Mouse (Mus musculus) urinary bladder, adult 2 months (tissue): Measurements from ENCODE around the gene Cd248. TPM values are rescaled to one million over a fixed set of nuclear protein-coding genes. Genes with fewer than 3 reads are reported as not detected.

Experiments
- DNase-seq: peaks from one replicate; pipeline ENCODE4 v3.0.0; 2022; ENCODE audit warnings: low spot score
- polyA plus RNA-seq: library from polyadenylated mRNA; depleted of rRNA; stranded (reverse); fragments of >200 nt; gene quantifications from 2 replicates; pipeline ENCODE4 v1.2.3, GENCODE M21; 2012; rRNA removed

Gene Cd248
- 77.2 and 103 TPM in 2 replicates for polyA plus RNA-seq

DNA sequence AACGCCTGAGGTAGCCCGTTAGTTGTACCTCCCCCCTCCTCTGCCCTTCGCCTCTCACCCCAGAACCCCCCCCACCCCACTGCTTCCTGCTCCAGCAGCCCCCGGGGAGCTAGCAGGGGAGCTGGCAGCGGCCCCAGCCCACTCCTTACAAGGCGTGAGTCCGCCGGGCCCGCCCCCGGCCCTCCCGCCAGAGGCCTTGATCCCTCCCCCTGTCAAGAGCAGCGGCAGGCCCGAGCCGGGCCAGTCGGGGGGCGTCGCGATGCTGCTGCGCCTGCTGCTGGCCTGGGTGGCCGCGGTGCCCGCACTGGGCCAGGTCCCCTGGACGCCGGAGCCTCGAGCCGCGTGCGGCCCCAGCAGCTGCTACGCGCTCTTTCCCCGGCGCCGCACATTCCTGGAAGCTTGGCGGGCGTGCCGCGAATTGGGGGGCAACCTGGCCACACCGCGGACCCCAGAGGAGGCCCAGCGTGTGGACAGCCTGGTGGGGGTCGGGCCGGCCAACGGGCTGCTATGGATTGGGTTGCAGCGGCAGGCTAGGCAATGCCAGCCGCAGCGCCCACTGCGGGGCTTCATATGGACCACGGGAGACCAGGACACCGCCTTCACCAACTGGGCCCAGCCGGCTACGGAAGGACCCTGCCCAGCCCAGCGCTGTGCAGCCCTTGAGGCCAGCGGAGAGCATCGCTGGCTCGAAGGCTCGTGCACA, at the start of gene Cd248:
TSS of gene Cd248 (plus strand) at position 212 of the 703 bp plus-strand sequence.
- DNase-seq = no peak

DNA sequence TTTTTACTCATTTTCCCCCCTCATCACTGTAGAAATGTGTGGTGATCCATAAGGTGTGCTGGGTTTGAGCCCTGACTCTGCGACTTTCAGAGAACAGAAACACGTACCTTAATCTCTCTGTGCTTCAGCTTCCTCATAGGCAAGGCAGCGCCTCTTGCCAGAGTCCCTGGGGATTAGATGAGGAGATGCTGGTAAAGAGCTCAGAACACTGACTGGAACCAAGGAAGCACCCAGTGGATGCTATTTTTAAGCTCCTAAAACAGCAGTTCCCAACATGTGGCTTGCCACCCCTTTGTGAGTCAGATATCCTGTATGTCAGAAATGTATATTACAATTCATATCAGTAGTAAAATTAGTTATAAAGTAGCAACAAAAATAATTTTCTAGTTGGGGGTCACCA, 49.7 kb upstream of the Cd248 start:
- no peak for DNase-seq

DNA sequence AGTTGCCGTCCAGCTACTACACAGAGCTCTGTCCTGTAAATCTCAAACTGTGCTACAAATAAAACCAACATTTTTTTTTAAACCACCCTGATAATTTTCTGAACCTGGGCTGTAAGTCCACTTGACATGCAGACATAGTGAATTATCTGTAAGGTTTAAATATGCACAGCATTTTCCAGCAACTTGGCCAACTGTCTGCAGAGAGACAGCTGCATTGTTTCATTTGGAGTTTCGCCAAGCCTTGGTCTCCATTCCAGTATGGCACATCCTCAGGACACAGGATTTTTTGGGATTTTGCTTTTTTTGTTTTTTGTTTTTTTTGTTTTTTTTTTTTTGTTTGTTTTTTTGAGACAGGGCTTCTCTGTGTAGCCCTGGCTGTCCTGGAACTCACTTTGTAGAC, 46.5 kb upstream of the Cd248 start:
- no peak for DNase-seq

DNA sequence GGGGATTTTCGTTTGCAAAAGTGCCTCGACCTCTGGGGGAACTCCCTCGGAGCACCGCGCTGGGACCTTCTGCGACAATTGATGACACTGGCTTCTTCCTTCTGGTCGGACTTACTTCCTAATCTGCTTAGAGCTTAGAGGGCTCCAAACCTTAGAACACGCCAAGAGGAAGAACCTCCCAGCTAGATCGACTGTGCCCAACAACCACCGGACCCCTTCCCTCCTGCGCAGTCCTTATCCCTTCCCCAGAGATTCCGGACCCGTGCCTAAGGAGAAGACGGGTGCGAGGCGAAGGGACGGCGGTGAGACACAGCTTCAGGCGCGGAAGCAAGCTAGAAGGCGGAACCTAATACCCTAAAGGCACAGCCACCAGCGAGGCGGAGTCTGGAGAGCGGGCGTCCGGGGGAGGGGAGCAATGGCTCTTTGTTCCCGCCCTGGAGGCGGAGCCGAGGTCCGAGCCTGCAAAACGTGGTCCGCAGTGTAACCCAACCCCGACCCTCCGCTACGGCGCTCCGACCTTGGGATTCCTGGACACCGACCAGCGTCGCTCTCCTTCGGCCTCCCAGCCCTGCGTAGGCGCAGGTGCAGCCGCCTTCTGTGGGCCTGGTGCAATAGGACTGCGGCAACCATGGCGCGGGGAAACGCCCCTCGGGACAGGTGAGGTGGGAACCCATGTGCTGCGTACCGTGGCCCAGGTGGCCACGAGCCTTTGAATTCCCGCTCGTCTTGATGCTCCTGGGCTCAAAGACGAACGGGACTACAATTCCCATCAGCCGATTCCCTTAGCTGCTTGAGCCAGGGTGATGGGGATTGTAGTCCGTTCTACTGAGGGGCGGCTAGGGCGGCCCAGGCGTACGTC, 44.0 kb upstream of the Cd248 start, which contains the start of gene Slc29a2:
TSS of gene Slc29a2 (plus strand) at position 240 of the 859 bp plus-strand sequence.
- peak; percentile 75 for DNase-seq

DNA sequence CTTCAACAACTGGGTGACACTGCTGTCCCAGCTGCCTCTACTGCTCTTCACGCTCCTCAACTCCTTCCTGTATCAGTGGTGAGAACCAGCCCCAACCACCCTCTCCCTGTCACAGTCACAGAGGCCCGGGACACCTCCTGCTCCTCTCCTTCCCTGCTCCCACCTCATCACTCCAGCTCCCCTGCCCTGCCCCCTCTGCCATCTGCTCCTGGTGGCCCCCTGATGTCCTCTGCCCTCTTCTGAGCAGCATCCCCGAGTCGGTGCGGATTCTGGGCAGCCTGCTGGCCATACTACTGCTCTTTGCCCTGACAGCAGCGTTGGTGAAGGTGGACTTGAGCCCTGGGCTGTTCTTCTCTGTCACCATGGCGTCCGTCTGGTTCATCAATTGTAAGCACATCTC, 41.8 kb upstream of the Cd248 start:
- no peak for DNase-seq

DNA sequence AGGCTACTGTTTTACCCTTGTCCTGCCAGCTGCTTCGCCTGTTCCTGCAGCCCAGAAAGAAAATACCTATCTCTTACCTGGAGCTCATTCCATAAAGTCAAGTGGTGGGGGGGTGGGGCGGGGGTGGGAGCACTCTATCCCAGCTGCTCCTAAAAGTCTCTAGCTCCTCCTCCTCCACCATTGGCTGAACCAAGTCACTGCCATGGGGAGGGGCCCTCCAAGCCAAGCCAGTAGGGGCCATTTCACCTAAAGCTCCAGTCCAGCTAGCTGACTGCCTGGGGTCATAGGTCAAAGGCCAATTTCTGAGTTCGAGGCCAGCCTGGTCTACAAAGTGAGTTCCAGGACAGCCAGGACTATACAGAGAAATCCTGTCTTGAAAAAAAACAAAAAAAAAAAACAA, 35.2 kb upstream of the Cd248 start:
- no peak for DNase-seq

DNA sequence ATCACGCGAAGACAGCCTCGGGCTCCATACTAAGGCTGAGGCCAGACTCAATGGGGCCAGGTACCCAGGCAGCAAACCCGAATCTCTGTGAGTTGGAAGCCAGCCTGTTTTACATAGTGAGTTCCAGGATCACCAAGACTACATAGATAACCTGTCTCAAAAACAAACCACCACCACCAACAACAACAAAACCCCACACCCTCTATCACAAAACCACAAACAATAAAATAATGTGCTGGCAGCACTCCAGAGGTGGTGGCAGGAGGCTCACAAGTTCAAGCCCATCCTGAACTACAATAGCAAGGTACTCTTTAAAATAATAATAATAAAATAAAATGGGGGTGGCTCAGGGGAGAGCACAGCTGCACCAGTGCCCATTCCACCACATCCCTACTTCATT, 31.3 kb upstream of the Cd248 start:
- no peak for DNase-seq

DNA sequence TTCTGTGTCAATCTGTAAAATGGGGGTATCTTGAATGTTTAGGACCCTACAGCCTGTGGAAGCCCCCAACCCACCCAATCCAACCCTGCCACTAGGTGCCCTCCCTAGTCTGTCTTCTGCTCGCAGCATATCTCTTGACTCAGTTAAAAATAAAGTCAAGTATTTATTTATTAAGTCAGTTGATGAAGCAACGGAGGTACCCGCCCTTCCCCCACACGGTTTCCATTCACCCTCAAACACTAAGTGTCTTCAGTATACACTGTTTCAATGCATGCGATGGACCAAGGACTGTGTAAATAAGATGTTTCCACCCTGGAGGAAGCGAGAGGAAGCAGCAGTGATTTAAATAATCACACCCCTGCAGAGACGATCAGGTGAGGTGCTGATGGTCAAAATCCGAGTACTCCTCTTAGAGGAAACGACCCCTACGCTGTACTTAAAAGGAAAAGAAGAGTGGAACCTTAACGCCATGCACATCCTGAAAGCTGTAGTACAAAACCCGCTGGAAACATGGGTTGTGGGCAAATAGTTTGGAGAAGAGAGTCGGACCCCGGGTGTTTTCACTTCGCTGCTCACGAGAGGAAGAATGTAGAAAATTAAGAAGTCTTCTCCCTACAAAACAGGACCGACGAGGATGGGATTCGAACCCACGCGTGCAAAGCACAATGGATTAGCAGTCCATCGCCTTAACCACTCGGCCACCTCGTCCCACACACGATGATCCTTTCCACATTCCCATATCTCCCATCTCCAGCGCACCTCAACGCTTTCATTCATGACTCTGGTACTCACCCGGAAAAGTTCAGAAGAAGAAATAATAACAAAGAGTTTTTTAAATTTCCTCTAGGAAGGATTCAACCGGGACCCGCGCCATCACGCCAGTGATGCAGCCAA, 30.0 kb upstream of the Cd248 start:
- peak; percentile 53 for DNase-seq

DNA sequence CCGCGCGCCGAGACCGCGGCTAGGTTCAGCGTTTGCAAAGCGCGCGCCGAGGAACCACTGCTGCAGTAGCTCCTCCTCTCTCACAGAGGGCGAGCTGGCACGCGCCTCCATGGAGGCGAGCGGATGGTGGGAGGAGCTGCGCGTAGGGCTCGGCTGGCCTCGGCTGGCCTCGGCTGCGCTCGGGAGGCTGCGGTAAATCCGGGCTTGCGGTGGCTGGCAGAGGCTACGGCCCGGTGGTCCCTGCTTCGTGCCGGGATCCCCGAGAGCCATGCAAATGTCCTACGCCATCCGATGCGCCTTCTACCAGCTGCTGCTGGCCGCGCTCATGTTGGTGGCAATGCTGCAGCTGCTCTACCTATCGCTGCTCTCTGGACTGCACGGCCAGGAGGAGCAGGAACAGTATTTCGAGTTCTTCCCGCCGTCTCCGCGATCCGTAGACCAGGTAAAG, 29.1 kb upstream of the Cd248 start, which contains the start of the genes B4gat1 and AC124502.3:
TSS of gene B4gat1 (plus strand) at position 118 of the 448 bp plus-strand sequence.
TSS of gene AC124502.3 (plus strand) at position 183 of the 448 bp plus-strand sequence.
- DNase-seq = peak; percentile 69

DNA sequence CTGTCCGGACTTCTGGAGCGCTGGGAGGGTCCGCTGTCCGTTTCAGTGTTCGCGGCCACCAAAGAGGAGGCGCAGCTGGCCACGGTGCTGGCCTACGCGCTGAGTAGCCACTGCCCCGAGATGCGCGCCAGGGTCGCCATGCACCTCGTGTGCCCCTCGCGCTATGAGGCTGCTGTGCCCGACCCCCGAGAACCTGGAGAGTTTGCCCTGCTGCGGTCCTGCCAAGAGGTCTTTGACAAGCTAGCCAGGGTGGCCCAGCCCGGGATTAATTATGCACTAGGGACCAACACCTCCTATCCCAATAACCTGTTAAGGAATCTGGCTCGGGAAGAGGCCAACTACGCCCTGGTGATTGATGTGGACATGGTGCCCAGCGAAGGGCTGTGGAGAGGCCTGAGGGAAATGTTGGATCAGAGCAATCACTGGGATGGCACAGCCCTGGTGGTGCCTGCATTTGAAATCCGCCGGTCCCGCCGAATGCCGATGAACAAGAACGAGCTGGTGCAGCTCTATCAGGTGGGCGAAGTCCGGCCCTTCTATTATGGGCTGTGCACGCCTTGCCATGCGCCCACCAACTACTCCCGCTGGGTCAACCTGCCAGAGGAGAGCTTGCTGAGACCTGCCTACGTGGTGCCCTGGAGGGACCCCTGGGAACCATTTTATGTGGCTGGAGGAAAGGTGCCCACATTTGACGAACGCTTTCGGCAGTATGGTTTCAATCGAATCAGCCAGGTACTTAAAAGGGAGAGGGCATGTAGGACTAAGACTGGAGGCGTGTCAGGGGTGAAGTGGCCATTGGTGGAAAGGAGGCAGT, 28.4 kb upstream of the Cd248 start:
- DNase-seq = no peak

DNA sequence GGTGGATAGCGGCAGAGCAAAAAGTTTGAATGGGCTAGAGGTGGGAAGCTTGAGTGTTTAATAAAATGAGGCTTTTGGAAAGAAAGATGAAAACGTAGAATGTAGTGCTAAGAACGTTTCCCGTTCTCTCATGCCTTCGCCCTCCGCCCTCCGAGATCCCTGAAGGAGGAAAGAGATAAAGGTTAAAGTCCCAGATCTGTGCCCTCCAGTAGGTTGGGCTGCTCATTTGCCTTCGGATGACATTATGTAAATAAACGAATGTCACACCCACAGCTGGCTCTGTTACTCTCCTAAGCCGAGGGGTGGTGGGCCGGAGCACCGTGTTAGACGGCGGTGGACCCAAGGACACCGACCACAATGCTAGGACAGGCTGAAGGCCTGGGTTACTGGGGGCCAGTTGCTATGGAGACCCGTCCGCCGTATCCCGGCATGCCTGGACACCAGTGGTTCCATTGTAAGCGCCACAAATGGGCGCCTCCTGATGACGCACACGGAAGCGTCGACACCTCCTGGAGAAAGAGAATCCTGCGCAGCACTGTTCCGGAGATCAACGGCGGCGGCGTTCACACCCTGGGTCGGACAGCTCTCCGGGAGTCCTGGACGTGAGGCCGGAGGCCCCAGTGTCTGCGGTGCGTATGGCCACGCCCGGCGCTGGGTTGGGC, 26.9 kb upstream of the Cd248 start, which contains the start of gene Brms1:
TSS of gene Brms1 (plus strand) at position 493 of the 662 bp plus-strand sequence.
- peak; percentile 73 for DNase-seq

DNA sequence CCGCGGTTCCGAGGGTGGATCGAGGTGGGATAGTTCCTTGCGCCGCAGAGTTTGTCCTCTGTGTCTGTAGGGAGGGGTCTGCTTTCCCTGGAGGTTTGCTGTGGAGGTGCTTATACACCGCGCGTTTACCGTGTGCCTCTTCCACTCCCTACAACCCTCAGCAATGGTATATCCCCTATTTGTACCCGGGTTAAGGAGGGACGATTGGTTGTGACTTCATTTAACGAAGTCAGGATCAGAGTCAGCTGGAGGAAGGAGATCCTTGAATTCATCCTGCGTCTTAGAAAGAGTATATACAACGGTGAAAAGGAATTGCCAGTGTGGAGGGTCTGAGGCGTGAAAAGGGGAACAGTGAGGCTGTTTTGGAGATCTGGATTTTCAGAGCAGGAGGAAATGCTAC, 26.3 kb upstream of the Cd248 start:
- DNase-seq = no peak

DNA sequence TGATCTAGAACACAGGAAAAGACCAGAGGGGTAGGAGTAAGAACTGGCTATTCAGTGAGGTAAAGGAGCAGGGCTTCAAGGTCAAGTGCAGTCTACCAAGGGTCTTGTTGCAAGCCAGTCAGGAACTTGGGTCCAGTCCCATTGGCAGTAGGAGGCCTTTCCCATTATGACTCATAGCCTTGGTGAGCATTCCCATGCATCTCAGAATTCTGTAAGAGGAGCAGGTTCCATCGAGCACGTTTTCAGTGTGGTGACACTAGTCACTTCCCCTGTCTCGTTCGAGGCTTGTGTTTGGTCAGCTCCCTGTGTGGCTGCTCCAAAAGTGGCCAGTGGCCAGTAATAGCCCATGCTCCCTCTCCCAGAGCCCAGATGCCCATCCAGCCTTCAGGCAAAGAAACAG, 22.3 kb upstream of the Cd248 start:
- DNase-seq = no peak

DNA sequence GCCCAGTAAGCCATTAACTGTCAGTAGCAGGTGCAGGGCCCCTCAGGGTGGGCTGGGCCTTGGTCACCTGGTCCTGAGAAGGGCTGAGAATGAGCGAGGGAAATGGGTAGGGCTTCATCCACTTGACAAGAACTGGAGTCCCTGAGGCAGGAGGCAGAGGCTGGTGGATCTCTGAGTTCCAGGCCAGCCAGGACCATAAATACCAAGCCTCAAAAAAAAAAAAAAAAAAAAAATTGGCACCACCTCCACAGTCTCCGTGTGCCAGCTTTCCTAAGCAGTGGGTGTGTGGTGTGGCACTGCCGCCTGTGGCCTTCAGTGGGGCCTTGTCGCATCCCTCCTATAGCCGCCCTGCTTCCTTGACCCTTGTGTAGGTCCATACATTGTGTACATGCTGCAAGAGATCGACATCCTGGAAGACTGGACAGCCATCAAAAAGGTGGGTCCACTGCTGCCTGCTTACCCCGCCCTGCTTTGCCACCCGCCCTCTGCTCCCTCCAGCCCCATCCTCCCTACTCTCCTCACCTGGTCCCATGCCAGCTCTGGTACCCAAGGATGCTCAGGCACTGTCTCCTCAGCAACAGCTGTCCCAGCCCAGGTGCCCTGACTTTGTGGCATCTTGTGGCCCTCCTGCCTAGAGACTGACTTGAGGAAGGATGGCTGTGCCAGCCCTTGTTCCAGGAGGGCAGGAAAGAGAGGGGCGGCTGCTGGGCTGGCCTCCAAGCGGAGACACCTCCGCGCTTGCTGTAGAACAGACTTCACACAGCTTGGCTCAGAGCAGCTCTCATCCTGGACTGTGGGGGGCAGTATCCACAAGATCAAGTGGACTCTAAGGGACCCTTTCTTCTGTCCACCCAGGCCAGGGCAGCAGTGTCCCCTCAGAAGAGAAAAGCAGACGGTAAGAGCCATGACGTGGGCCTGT, 19.5 kb upstream of the Cd248 start:
- peak; percentile 20 for DNase-seq

DNA sequence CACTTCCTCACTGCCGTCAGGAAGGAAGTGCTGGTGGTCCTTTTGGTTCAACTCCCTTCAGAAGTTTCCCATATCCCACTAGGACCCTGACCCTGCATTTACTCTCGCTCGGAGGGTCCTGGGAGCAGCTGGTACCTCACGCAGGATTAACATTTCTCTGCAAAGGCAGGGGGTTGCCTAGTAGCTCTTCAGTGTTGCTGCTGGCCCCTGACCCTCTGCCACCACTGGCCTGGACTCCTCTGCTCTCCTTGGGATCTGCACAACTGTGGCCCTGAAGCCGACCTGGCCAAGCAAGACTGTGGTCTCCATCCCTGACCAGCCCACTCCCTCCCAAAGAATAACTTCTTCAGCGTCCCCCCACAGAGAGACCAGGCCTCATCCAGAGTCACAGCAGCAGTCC, 18.6 kb upstream of the Cd248 start:
- DNase-seq = peak; percentile 23

DNA sequence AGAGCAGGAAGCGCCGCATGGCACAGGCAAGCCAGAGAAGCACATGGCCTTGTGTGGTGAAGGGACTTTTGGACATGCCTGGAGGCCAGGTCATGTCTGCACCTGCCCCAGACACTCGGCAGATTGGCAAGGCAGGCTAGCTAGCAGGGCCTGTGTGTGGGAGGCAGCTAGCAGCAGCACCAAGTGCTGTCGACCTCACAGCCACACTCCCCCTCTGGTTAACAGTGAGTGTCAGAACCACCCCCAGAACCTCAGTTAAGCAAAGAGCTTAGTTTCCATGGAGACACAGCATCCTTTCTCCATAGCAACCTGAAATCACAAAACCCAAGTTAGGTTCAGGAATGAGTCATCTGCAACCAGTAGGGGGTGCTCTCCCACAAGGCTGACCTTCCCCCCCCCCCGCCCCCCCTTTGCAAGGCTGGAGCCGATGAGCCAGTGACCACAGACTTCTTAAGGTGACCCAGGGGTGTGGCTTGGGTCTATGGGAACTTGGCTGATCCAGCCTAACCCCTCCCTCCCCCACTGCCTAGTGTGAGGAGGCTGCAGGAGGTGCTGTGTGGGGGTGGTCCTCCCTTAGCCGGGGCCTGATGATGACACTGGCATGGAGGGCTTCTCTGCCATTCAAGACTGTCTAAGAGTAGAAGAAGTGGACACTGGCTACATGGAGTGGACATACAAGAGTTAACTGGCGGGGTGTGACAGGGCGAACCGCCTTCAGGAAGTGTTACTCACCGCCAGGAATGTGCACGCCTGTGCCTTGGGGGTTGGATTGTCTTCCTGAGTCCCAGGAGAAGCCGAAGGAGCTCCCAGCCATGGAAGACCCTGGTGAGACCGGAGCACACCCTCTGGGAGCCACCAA, 17.6 kb upstream of the Cd248 start, which contains the start of gene Rin1:
TSS of gene Rin1 (plus strand) at position 435 of the 859 bp plus-strand sequence.
- DNase-seq = peak; percentile 66

DNA sequence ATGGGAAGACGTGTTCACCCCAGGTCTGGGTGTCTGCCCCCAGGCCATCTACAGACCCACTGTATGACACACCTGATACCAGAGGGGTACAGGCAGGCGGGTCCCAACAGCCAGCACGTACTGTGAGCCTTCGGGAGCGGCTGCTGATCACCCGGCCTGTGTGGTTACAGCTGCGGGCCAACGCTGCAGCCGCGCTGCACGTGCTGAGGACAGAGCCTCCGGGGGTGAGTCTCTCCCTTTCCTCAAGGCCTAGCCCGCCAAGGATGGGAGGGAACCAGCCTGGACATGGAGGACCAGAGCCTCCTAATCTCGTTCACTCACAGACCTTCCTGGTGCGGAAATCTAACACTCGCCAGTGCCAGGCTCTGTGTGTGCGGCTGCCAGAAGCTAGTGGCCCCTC, 16.8 kb upstream of the Cd248 start:
- no peak for DNase-seq

DNA sequence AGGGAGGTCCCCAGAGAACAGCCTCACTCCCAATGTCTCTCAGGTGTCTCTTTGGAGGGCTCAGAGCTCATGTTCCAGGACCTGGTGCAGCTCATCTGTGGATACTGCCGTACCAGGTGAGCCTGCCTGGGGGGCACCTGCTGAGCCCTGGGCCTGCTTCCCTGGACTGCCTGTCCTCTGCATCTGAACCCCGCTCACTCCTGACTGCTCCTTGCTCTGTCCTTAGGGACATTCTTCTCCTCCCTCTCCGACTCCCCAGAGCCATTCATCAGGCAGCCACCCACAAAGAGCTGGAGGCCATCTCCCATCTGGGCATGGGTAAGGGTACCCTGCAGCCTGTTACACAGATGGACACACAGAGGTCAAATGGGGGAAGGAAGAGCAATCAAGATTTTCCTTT, 16.4 kb upstream of the Cd248 start:
- DNase-seq = no peak
